Mouse (Mus musculus): ENCODE data around the gene Ciita.

DNA sequence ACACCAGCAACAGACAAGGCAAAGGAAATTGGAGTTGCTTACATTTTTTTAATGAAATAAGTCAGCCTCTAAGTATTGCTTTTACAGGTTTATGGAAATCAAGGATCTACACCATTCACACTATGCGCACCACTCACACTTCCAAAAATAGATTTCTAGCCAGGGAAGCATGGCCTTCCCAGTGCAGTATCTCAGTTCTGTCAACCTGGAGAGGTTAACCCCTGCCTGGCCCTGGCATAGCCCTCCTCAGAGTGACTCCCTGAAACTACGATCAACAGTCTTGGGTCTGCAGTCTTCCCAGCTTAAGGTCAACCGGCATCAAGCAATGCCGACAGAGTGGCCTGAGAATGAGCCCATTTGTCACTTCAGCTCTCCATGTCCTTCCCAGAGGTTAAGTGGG lies 50.3 kb downstream of the Ciita start:
- TF ChIP-seq MYC (IDR thresholded peaks at IDR 0.05; ENCODE audit: low read depth, low read length), result no peak
- TF ChIP-seq RAD21 (IDR thresholded peaks at IDR 0.05; ENCODE audit: low read depth, low read length), result no peak
- TF ChIP-seq CTCF (conservative IDR thresholded peaks at IDR 0.05 in 1 of 2, IDR thresholded peaks at IDR 0.05 in 1 of 2; ENCODE audit: low read depth in 2 of 2, low read length in 2 of 2), result no peak
- TF ChIP-seq MEF2A (IDR thresholded peaks at IDR 0.05; ENCODE audit: borderline replicate concordance, low read depth, low read length), result no peak
- no peak for TF ChIP-seq BHLHE40 (IDR thresholded peaks at IDR 0.05; ENCODE audit: low read depth, low read length)
- TF ChIP-seq EP300 (IDR thresholded peaks at IDR 0.05; ENCODE audit: low read length), result no peak
- TF ChIP-seq MAFK (IDR thresholded peaks at IDR 0.05; ENCODE audit: insufficient replicate concordance, low read length), result no peak
- no peak for TF ChIP-seq POLR2A (IDR thresholded peaks at IDR 0.05; ENCODE audit: low read depth, low read length)
- no peak for TF ChIP-seq MAZ (IDR thresholded peaks at IDR 0.05; ENCODE audit: low read depth, low read length)

Data from CH12.LX (cell line).